Mouse (Mus musculus) heart, adult 2 months (tissue): ENCODE results near the gene Tec.

Experiments used
- CTCF ChIP-seq: fragments of 200-600 bp; IDR thresholded peaks from 2 replicates; pipeline ENCODE4 v1.8.1; 2022; ENCODE audit warnings: antibody characterized with exemption, mild to moderate bottlenecking, moderate library complexity
- EP300 ChIP-seq: fragments of 200-500 bp; IDR thresholded peaks from 2 replicates; pipeline ENCODE4 v1.6.1; 2011; ENCODE audit warnings: low read depth, low read length, control low read depth; ENCODE audit not compliant: insufficient read depth
- POLR2A ChIP-seq: fragments of 200-500 bp; IDR thresholded peaks from 2 replicates; pipeline ENCODE4 v1.6.1; 2011; ENCODE audit warnings: mild to moderate bottlenecking, low read depth, low read length, control low read depth; ENCODE audit not compliant: insufficient read depth

GRCm38 (mm10) chr5:72725404-72725803, 142.9 kb downstream of the Tec start:
- no peak for TF ChIP-seq CTCF
- no peak for TF ChIP-seq POLR2A
- no peak for TF ChIP-seq EP300
